Mouse (Mus musculus) midbrain, embryonic 12.5 days (tissue): Measurements from ENCODE around the gene Thoc7. TPM values are rescaled to one million over a fixed set of nuclear protein-coding genes. Genes with fewer than 3 reads are reported as not detected.

ENCODE experiments used
- ATAC-seq: fragments of 200-750 bp; cut with Nextera tagmentation; 2 replicates; pipeline ENCODE4 v1.8.0; 2017; ENCODE audit warnings: low read depth, moderate TSS enrichment, moderate library complexity; ENCODE audit not compliant: low FRiP score
- H3K27ac ChIP-seq: fragments of 300-500 bp; sonication (generic); replicated peaks from 2 replicates; pipeline ENCODE4 v1.5.1; 2016; ENCODE audit warnings: mild to moderate bottlenecking
- H3K27me3 ChIP-seq: fragments of 300-500 bp; sonication (generic); 2 replicates; pipeline ENCODE4 v1.6.1; 2016; ENCODE audit warnings: mild to moderate bottlenecking
- H3K36me3 ChIP-seq: fragments of 300-500 bp; sonication (generic); 2 replicates; pipeline ENCODE4 v1.6.1; 2016
- H3K4me1 ChIP-seq: fragments of 300-500 bp; sonication (generic); 2 replicates; pipeline ENCODE4 v1.6.1; 2016
- H3K4me2 ChIP-seq: fragments of 300-500 bp; sonication (generic); replicated peaks from 2 replicates; pipeline ENCODE4 v1.6.1; 2016; ENCODE audit warnings: mild to moderate bottlenecking, moderate library complexity
- H3K4me3 ChIP-seq: fragments of 300-500 bp; sonication (generic); 2 replicates; pipeline ENCODE4 v1.5.1; 2016; ENCODE audit warnings: mild to moderate bottlenecking
- H3K9ac ChIP-seq: fragments of 300-500 bp; sonication (generic); replicated peaks from 2 replicates; pipeline ENCODE4 v1.6.1; 2016; ENCODE audit warnings: mild to moderate bottlenecking, moderate library complexity
- H3K9me3 ChIP-seq: fragments of 300-500 bp; sonication (generic); 2 replicates; pipeline ENCODE4 v1.6.1; 2016; ENCODE audit warnings: mild to moderate bottlenecking
- WGBS: fragments of 180-500 bp; shearing (Covaris S2); methylation state at CpG from one replicate; pipeline ENCODE4 v1.1.7; 2016; 5-methylcytosine and 5-hydroxymethylcytosine counted together
- polyA plus RNA-seq: library from polyadenylated mRNA; unstranded; fragments of >200 nt; fragmentation: Nextera tagmentation; extraction: Ambion mirVana; gene quantifications from 2 replicates; pipeline ENCODE4 v1.2.1, GENCODE M21; 2016

Gene Thoc7
- polyA plus RNA-seq, 1 experiment from 2014 or later: 201 TPM

DNA sequence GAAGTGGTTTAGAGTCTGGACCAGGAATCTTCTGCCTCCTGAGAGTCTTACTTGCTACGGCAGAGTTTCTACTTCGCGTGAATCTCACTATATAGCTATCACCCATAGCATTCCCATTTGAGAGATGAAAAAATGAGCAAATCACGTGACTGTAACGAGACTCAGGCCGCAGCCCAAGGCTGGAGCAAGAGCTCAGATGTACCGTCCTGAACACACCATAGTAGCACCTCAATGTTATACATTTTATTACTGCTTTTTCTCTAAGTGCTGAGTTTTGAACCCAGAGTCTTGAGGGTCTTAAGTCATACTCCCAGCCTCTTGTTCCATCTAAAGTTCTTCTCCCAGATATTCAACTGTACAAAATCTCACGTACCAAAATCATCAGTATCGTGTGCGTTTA lies 44.4 kb downstream of the Thoc7 start:
- H3K36me3 ChIP-seq: no peaks in the 10 kb centered on the region
- 0 out of 2 replicates have a peak, but pooled peaks have one; percentile 47 for ATAC-seq
- H3K27ac ChIP-seq: no peak overlapping the region
- H3K9me3 ChIP-seq: no peaks in the 10 kb centered on the region
- H3K9ac ChIP-seq: no peak overlapping the region
- no peaks in the 10 kb centered on the region for H3K4me1 ChIP-seq
- H3K4me3 ChIP-seq: no peak overlapping the region
- H3K27me3 ChIP-seq: no peaks in the 10 kb centered on the region
- 90% methylated on average over 10 of the region's 10 CpGs for WGBS
- H3K4me2 ChIP-seq: no peak overlapping the region

DNA sequence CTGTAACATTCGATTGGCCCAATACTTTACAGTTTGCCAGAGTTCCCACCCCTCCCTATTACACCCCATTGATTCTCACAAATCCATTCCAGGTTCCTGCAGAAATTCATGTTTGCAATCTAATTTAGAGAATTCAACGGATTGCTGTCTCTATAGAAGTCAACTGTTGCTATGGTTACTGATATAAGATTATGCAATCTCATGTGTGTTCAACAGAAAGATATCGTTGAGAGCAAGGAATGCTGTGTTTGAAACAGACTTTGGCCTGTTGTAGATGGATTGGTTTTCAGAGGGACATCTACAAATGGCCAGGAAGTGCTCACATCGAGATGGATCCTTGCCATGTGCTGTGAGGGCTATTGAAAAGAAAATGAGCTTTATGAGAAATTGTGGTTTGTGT lies 46.4 kb downstream of the Thoc7 start:
- no peaks in the 10 kb centered on the region for H3K27me3 ChIP-seq
- H3K4me3 ChIP-seq: no peak overlapping the region
- ATAC-seq: no peak
- H3K4me1 ChIP-seq: no peaks in the 10 kb centered on the region
- H3K36me3 ChIP-seq: no peaks in the 10 kb centered on the region
- H3K9ac ChIP-seq: no peak overlapping the region
- no peak overlapping the region for H3K4me2 ChIP-seq
- H3K9me3 ChIP-seq: no peaks in the 10 kb centered on the region
- no peak overlapping the region for H3K27ac ChIP-seq
- WGBS: 68% methylated on average over 4 of the region's 4 CpGs

DNA sequence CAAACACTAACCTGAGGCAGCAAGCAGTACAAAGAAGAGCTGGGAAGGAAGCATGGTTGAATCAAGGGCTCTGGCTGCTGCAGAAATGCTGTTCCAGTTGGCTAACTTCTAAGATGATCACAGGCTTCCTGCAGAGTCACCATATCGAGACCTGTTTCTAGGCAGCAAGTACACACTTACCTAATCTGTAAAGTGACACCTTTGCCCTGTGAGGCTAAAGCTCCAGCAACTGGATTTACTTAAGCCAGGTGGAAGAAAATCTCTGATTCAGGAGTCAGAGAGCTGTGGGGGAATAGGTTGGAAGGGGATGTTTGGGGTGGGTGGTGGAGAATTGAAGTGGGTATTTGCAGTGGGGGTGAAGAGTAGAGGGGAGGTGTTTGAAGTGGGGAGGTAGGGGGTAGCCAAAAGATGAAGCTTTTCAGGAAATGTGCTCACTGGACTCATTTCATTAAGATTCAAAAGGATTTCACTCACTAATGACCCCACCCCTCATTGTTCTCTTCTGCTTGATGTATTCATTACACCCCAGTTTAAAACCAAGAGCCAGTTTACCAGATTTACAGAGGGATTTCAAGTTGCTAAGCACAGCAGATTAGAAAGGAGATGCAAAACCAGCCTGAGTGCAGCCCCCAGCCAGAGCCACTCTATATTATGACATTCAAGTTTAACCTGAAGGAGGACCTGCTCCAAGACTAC lies 47.1 kb downstream of the Thoc7 start, which contains the start of gene Gm281:
Gene Gm281, minus strand, starts transcription at position 92 of the 696 bp plus-strand sequence.
- Histone ChIP-seq H3K27me3 (no peaks in the 10 kb centered on the region), H3K9me3 (no peaks in the 10 kb centered on the region), H3K4me2 (no peak within 1 kb of the TSS), H3K9ac (no peak within 1 kb of the TSS), H3K27ac (no peak within 1 kb of the TSS), H3K4me3 (no peak within 1 kb of the TSS), H3K36me3 (no peaks in the 10 kb centered on the region), H3K4me1 (no peaks in the 10 kb centered on the region)
- WGBS: 24% methylated on average over 1 of the region's 1 CpGs
- no peak for ATAC-seq

DNA sequence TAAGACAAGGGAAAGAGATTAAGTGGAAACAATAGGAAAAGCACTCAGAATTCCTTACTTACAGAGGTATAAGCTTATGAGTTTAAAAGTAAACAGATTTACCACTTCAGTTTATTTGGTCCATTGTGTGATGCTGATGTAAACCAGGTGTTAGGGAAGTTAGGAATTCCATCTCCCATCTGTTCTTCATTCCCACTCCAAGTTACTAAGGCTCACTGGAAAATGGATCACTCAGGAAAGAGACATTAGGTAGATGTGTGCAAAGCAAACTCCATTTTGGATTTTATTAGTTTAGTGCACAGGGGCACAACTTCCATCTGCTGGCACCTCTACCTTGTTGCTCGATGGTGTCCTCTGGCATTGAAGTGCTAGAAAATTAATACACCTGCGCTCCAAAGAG lies 51.5 kb downstream of the Thoc7 start:
- Histone ChIP-seq H3K9me3 (no peaks in the 10 kb centered on the region), H3K4me1 (no peaks in the 10 kb centered on the region), H3K27ac (no peak overlapping the region), H3K4me2 (no peak overlapping the region), H3K36me3 (no peaks in the 10 kb centered on the region), H3K9ac (no peak overlapping the region), H3K27me3 (no peaks in the 10 kb centered on the region), H3K4me3 (no peak overlapping the region)
- ATAC-seq: no peak
- WGBS: 87% methylated on average over 2 of the region's 2 CpGs

DNA sequence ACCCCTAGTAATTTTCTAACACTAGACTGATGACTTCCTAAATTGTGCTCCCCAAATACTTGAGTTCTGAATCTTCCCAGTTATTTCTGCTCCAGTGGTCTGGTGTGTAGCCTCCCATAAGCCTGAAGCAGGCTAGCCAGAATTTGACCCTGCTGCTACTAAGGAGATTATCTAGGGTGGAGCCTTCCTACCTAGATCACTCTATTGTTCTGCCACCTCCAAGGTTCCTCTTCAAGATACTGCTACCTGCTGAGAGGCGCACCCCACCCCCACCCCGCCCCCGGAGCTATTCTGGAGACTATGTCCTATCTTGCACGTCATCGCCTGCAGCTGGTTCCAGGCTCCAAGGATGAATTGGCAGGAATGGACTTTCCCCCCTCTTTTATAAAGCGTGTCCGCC lies 54.5 kb downstream of the Thoc7 start:
- no peaks in the 10 kb centered on the region for H3K36me3 ChIP-seq
- ATAC-seq: no peak
- H3K9me3 ChIP-seq: no peaks in the 10 kb centered on the region
- H3K27me3 ChIP-seq: no peaks in the 10 kb centered on the region
- no peak overlapping the region for H3K9ac ChIP-seq
- WGBS: 91% methylated on average over 7 of the region's 7 CpGs
- no peak overlapping the region for H3K4me3 ChIP-seq
- no peak overlapping the region for H3K27ac ChIP-seq
- H3K4me2 ChIP-seq: no peak overlapping the region
- no peaks in the 10 kb centered on the region for H3K4me1 ChIP-seq

DNA sequence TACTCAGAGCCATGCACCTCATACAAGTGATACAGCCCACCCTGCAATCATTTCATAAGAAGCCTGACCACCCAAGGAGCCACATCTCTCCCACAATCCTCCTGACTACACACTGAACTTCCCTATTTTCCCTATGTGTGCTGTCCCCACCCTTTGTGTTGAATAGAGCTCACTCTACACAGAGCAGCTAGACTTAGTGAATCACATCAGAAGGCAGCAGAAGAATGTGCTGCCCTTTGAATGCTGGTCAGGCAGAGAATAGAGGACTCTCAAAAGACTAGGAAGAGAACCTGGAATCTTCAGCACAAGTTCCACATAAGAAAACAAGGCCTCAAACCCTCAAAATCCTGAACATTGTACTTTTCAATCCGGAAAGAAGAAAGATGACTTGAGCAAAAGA lies 55.2 kb downstream of the Thoc7 start:
- H3K4me1 ChIP-seq: no peaks in the 10 kb centered on the region
- no peak for ATAC-seq
- H3K27me3 ChIP-seq: no peaks in the 10 kb centered on the region
- no peaks in the 10 kb centered on the region for H3K36me3 ChIP-seq
- no peak overlapping the region for H3K4me3 ChIP-seq
- WGBS: 86% methylated on average over 1 of the region's 1 CpGs
- H3K9ac ChIP-seq: no peak overlapping the region
- no peak overlapping the region for H3K4me2 ChIP-seq
- H3K27ac ChIP-seq: no peak overlapping the region
- no peaks in the 10 kb centered on the region for H3K9me3 ChIP-seq

DNA sequence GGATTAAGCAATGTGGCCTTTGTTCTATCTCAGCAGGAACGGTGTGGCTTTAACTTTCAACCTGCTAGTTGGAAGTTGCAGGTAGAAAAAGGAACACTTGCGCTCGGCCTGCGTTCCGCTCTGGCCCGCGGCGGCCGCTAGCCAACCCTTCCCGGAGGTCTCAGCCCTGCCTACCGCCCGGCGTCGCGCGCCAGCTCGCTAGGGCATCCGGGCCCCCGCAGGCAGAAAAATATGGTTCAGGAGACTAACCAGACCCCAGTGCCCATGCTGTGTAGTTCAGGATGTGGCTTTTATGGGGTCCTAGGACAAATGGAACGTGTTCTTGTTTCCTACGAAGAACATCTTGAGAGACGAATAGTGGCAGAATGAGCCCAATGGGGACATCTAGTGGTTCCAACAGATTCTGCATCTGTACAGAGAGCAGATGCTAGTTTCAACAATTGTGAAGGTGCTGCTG lies 60.0 kb downstream of the Thoc7 start:
- H3K27ac ChIP-seq: no peak overlapping the region
- H3K9me3 ChIP-seq: no peaks in the 10 kb centered on the region
- peak overlapping the region; percentile 57 for H3K9ac ChIP-seq
- H3K36me3 ChIP-seq: no peaks in the 10 kb centered on the region
- ATAC-seq: peak; percentile 91
- under 1% methylated on average over 22 of the region's 22 CpGs for WGBS
- peak overlapping the region; percentile 61 for H3K4me2 ChIP-seq
- H3K27me3 ChIP-seq: no peaks in the 10 kb centered on the region
- no peaks in the 10 kb centered on the region for H3K4me1 ChIP-seq
- H3K4me3 ChIP-seq: peak overlapping the region; percentile 47

Other genes starting within 250 kb of the Thoc7 start
- not detected in 2 replicates for gene Gm281, start 47.4 kb downstream of the Thoc7 start, polyA plus RNA-seq
- 5.4 and 6.6 TPM in 2 replicates for gene Atxn7, start 412 bp downstream of the Thoc7 start, polyA plus RNA-seq
- gene Psmd6, start 159.1 kb upstream of the Thoc7 start, polyA plus RNA-seq: 289 and 291 TPM in 2 replicates
- gene Olfr720, start 225.0 kb upstream of the Thoc7 start, polyA plus RNA-seq: not detected in 2 replicates